Mouse (Mus musculus): ENCODE measurements around the gene Gm13272. TPM values are rescaled to one million over a fixed set of nuclear protein-coding genes. Genes with fewer than 3 reads are reported as not detected.
"Not testable (repeated sequence)": the region's sequence is repeated elsewhere in the genome, so short reads cannot be mapped to it uniquely, and the experiment has no call there.

Gene Gm13272
- polyA plus RNA-seq, 1 experiment from 2014 or later = not detected

DNA sequence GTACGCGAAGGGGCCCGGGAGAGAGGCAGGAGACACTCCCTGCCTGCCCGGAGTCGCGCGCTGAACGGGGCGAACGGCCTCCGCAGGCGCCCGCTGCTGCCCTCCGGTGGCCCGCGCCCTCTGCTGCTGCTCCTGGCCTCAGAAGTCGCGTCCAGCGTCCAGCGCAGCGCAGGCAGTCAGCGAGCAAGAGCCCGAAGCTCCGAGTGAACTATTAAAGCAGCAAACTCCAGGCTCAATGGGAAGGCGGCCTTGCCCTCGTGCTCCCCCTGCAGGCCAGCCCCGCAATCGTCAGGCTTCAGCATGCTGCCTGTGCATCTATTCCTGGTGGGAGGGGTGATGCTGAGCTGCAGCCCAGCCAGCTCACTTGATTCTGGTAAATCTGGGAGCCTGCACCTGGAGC is 11.6 kb downstream of the Gm13272 start, which contains the start of gene Gm13278:
Gene Gm13278 (plus strand): TSS at position 301 of the 400 bp plus-strand sequence.
- H3K9ac ChIP-seq (replicated peaks; ENCODE audit: low read length); H3K4me2 ChIP-seq (ENCODE audit: low read depth, low read length); H3K36me3 ChIP-seq (replicated peaks; ENCODE audit: control insufficient read depth, insufficient read depth, low read depth, low read length); DNase-seq (ENCODE audit: low spot score); H3K27me3 ChIP-seq (ENCODE audit: control insufficient read depth, insufficient read depth, low read length); H3K27ac ChIP-seq (replicated peaks; ENCODE audit: low read depth, low read length); ATAC-seq (replicated peaks; ENCODE audit: insufficient number of reproducible peaks, low FRiP score, low TSS enrichment, low read depth); H3K4me1 ChIP-seq (ENCODE audit: control insufficient read depth, insufficient read depth, low read length); H3K4me3 ChIP-seq (ENCODE audit: low read depth, low read length); H3K9me3 ChIP-seq (replicated peaks; ENCODE audit: control insufficient read depth, low read length): not testable (repeated sequence)
- no CpG with 5 or more reads among the region's 28 CpGs for WGBS

DNA sequence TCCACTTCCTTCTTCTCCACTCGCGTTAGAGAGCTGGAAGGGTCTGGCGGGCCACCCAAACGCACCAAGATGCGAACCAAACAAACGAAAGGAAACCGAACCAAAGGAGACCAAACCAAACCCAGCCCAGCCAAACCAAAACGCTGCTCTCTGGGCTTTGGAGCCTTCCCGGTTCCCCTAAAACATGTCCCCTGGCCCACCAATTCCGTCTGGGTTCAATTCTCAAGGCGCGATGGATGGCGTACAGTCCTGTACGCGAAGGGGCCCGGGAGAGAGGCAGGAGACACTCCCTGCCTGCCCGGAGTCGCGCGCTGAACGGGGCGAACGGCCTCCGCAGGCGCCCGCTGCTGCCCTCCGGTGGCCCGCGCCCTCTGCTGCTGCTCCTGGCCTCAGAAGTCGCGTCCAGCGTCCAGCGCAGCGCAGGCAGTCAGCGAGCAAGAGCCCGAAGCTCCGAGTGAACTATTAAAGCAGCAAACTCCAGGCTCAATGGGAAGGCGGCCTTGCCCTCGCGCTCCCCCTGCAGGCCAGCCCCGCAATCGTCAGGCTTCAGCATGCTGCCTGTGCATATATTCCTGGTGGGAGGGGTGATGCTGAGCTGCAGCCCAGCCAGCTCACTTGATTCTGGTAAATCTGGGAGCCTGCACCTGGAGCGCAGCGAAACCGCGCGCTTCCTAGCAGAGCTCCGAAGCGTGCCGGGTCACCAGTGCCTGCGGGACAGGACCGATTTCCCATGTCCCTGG is 14.5 kb downstream of the Gm13272 start, which contains the start of gene Gm13275:
Gene Gm13275 (plus strand): TSS at position 552 of the 740 bp plus-strand sequence.
- H3K4me2 ChIP-seq (ENCODE audit: low read depth, low read length); ATAC-seq (replicated peaks; ENCODE audit: insufficient number of reproducible peaks, low FRiP score, low TSS enrichment, low read depth); H3K36me3 ChIP-seq (replicated peaks; ENCODE audit: control insufficient read depth, insufficient read depth, low read depth, low read length); H3K27me3 ChIP-seq (ENCODE audit: control insufficient read depth, insufficient read depth, low read length); H3K9ac ChIP-seq (replicated peaks; ENCODE audit: low read length); H3K4me3 ChIP-seq (ENCODE audit: low read depth, low read length); H3K27ac ChIP-seq (replicated peaks; ENCODE audit: low read depth, low read length); H3K4me1 ChIP-seq (ENCODE audit: control insufficient read depth, insufficient read depth, low read length); H3K9me3 ChIP-seq (replicated peaks; ENCODE audit: control insufficient read depth, low read length); DNase-seq (ENCODE audit: low spot score): not testable (repeated sequence)
- WGBS = 1% methylated on average over 9 of the region's 52 CpGs

DNA sequence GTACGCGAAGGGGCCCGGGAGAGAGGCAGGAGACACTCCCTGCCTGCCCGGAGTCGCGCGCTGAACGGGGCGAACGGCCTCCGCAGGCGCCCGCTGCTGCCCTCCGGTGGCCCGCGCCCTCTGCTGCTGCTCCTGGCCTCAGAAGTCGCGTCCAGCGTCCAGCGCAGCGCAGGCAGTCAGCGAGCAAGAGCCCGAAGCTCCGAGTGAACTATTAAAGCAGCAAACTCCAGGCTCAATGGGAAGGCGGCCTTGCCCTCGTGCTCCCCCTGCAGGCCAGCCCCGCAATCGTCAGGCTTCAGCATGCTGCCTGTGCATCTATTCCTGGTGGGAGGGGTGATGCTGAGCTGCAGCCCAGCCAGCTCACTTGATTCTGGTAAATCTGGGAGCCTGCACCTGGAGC is 17.4 kb downstream of the Gm13272 start, which contains the start of gene Gm13279:
Gene Gm13279 (plus strand): TSS at position 301 of the 400 bp plus-strand sequence.
- no CpG with 5 or more reads among the region's 28 CpGs for WGBS
- H3K36me3 ChIP-seq (replicated peaks; ENCODE audit: control insufficient read depth, insufficient read depth, low read depth, low read length); H3K4me3 ChIP-seq (ENCODE audit: low read depth, low read length); DNase-seq (ENCODE audit: low spot score); H3K9ac ChIP-seq (replicated peaks; ENCODE audit: low read length); H3K4me2 ChIP-seq (ENCODE audit: low read depth, low read length); H3K9me3 ChIP-seq (replicated peaks; ENCODE audit: control insufficient read depth, low read length); H3K4me1 ChIP-seq (ENCODE audit: control insufficient read depth, insufficient read depth, low read length); H3K27me3 ChIP-seq (ENCODE audit: control insufficient read depth, insufficient read depth, low read length); ATAC-seq (replicated peaks; ENCODE audit: insufficient number of reproducible peaks, low FRiP score, low TSS enrichment, low read depth); H3K27ac ChIP-seq (replicated peaks; ENCODE audit: low read depth, low read length): not testable (repeated sequence)

DNA sequence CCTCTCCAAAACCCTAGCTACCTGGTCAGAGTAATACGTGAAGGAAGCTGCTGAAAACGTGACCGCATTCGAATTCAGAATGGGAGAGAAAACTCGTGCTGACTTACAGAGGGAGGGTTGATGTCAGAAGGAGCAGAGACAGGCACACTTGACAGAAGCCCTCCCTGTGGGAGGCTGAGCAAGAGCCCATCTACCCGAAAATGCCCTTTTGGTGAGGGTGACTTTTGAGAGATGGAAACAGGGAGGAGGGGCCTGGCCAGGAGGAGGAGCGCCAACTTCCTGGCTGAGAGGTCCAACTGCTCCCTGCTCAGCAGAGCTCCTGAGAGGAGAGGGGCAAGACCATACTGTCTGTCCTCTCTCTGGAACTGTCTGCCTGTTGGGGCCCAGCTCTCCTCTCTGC is 19.7 kb downstream of the Gm13272 start, which contains the start of gene Gm13285:
Gene Gm13285 (plus strand): TSS at position 301 of the 400 bp plus-strand sequence.
- H3K36me3 ChIP-seq (replicated peaks; ENCODE audit: control insufficient read depth, insufficient read depth, low read depth, low read length); H3K27ac ChIP-seq (replicated peaks; ENCODE audit: low read depth, low read length); H3K4me2 ChIP-seq (ENCODE audit: low read depth, low read length); H3K4me3 ChIP-seq (ENCODE audit: low read depth, low read length); H3K9me3 ChIP-seq (replicated peaks; ENCODE audit: control insufficient read depth, low read length); ATAC-seq (replicated peaks; ENCODE audit: insufficient number of reproducible peaks, low FRiP score, low TSS enrichment, low read depth); H3K4me1 ChIP-seq (ENCODE audit: control insufficient read depth, insufficient read depth, low read length); H3K9ac ChIP-seq (replicated peaks; ENCODE audit: low read length); DNase-seq (ENCODE audit: low spot score); H3K27me3 ChIP-seq (ENCODE audit: control insufficient read depth, insufficient read depth, low read length): not testable (repeated sequence)
- WGBS = 10% methylated on average over 3 of the region's 7 CpGs

DNA sequence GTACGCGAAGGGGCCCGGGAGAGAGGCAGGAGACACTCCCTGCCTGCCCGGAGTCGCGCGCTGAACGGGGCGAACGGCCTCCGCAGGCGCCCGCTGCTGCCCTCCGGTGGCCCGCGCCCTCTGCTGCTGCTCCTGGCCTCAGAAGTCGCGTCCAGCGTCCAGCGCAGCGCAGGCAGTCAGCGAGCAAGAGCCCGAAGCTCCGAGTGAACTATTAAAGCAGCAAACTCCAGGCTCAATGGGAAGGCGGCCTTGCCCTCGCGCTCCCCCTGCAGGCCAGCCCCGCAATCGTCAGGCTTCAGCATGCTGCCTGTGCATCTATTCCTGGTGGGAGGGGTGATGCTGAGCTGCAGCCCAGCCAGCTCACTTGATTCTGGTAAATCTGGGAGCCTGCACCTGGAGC is 23.3 kb downstream of the Gm13272 start, which contains the start of gene Gm13287:
Gene Gm13287 (plus strand): TSS at position 301 of the 400 bp plus-strand sequence.
- no CpG with 5 or more reads among the region's 29 CpGs for WGBS
- H3K9ac ChIP-seq (replicated peaks; ENCODE audit: low read length) = not testable (repeated sequence)

DNA sequence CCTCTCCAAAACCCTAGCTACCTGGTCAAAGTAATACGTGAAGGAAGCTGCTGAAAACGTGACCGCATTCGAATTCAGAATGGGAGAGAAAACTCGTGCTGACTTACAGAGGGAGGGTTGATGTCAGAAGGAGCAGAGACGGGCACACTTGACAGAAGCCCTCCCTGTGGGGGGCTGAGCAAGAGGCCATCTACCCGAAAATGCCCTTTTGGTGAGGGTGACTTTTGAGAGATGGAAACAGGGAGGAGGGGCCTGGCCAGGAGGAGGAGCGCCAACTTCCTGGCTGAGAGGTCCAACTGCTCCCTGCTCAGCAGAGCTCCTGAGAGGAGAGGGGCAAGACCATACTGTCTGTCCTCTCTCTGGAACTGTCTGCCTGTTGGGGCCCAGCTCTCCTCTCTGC is 25.6 kb downstream of the Gm13272 start, which contains the start of gene Gm13288:
Gene Gm13288 (plus strand): TSS at position 301 of the 400 bp plus-strand sequence.
- not testable (repeated sequence) for H3K4me1 ChIP-seq (ENCODE audit: control insufficient read depth, insufficient read depth, low read length); H3K4me3 ChIP-seq (ENCODE audit: low read depth, low read length); H3K27ac ChIP-seq (replicated peaks; ENCODE audit: low read depth, low read length); H3K36me3 ChIP-seq (replicated peaks; ENCODE audit: control insufficient read depth, insufficient read depth, low read depth, low read length); H3K4me2 ChIP-seq (ENCODE audit: low read depth, low read length); H3K9ac ChIP-seq (replicated peaks; ENCODE audit: low read length); H3K9me3 ChIP-seq (replicated peaks; ENCODE audit: control insufficient read depth, low read length); H3K27me3 ChIP-seq (ENCODE audit: control insufficient read depth, insufficient read depth, low read length); ATAC-seq (replicated peaks; ENCODE audit: insufficient number of reproducible peaks, low FRiP score, low TSS enrichment, low read depth); DNase-seq (ENCODE audit: low spot score)
- WGBS = no CpG with 5 or more reads among the region's 8 CpGs

More for the DNA sequence above, 23.3 kb downstream of the Gm13272 start, which contains the start of gene Gm13287:
- not testable (repeated sequence) for H3K4me2 ChIP-seq (ENCODE audit: low read depth, low read length); H3K27me3 ChIP-seq (ENCODE audit: control insufficient read depth, insufficient read depth, low read length); DNase-seq (ENCODE audit: low spot score); H3K4me3 ChIP-seq (ENCODE audit: low read depth, low read length); H3K9me3 ChIP-seq (replicated peaks; ENCODE audit: control insufficient read depth, low read length); H3K36me3 ChIP-seq (replicated peaks; ENCODE audit: control insufficient read depth, insufficient read depth, low read depth, low read length); H3K27ac ChIP-seq (replicated peaks; ENCODE audit: low read depth, low read length); ATAC-seq (replicated peaks; ENCODE audit: insufficient number of reproducible peaks, low FRiP score, low TSS enrichment, low read depth); H3K4me1 ChIP-seq (ENCODE audit: control insufficient read depth, insufficient read depth, low read length)

DNA sequence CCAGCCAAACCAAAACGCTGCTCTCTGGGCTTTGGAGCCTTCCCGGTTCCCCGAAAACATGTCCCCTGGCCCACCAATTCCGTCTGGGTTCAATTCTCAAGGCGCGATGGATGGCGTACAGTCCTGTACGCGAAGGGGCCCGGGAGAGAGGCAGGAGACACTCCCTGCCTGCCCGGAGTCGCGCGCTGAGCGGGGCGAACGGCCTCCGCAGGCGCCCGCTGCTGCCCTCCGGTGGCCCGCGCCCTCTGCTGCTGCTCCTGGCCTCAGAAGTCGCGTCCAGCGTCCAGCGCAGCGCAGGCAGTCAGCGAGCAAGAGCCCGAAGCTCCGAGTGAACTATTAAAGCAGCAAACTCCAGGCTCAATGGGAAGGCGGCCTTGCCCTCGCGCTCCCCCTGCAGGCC is 26.1 kb downstream of the Gm13272 start:
- not testable (repeated sequence) for H3K36me3 ChIP-seq (replicated peaks; ENCODE audit: control insufficient read depth, insufficient read depth, low read depth, low read length); H3K4me3 ChIP-seq (ENCODE audit: low read depth, low read length); H3K27me3 ChIP-seq (ENCODE audit: control insufficient read depth, insufficient read depth, low read length); H3K4me2 ChIP-seq (ENCODE audit: low read depth, low read length); H3K4me1 ChIP-seq (ENCODE audit: control insufficient read depth, insufficient read depth, low read length); H3K9ac ChIP-seq (replicated peaks; ENCODE audit: low read length); ATAC-seq (replicated peaks; ENCODE audit: insufficient number of reproducible peaks, low FRiP score, low TSS enrichment, low read depth); H3K27ac ChIP-seq (replicated peaks; ENCODE audit: low read depth, low read length); H3K9me3 ChIP-seq (replicated peaks; ENCODE audit: control insufficient read depth, low read length); DNase-seq (ENCODE audit: low spot score)
- WGBS = no CpG with 5 or more reads among the region's 34 CpGs

DNA sequence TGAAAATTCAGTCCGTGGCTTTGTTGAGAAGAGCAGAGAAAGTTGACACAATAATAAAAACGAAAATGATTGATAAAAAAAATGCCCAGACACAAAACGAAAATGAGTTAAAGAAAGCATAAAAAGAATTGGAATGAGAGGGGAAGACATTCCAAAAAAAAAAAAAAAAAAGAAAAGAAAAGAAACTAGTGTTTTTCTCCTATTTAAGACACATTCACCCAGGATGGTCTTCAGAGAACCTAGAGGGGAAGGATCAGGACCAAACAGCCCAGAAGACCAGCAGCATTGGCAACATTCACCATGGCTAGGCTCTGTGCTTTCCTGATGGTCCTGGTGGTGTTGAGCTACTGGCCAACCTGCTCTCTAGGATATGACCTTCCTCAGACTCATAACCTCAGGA is 36.3 kb downstream of the Gm13272 start, which contains the start of gene Ifna7:
Gene Ifna7 (plus strand): TSS at position 301 of the 400 bp plus-strand sequence.
- Histone ChIP-seq H3K27ac (replicated peaks; ENCODE audit: low read depth, low read length) (no peak within 1 kb of the TSS), H3K4me2 (ENCODE audit: low read depth, low read length) (no peak within 1 kb of the TSS), H3K9ac (replicated peaks; ENCODE audit: low read length) (no peak within 1 kb of the TSS), H3K27me3 (ENCODE audit: control insufficient read depth, insufficient read depth, low read length) (no peaks in the 10 kb centered on the region), H3K4me3 (ENCODE audit: low read depth, low read length) (no peak within 1 kb of the TSS), H3K9me3 (replicated peaks; ENCODE audit: control insufficient read depth, low read length) (no peaks in the 10 kb centered on the region), H3K4me1 (ENCODE audit: control insufficient read depth, insufficient read depth, low read length) (no peaks in the 10 kb centered on the region), H3K36me3 (replicated peaks; ENCODE audit: control insufficient read depth, insufficient read depth, low read depth, low read length) (no peaks in the 10 kb centered on the region)
- no peak for ATAC-seq (replicated peaks; ENCODE audit: insufficient number of reproducible peaks, low FRiP score, low TSS enrichment, low read depth)
- WGBS = 68% methylated on average over 3 of the region's 3 CpGs
- DNase-seq (ENCODE audit: low spot score) = no peak

Data from embryonic facial prominence, embryonic 11.5 days (tissue).